Mouse (Mus musculus): ENCODE data around the gene Ebpl. TPM values are rescaled to one million over a fixed set of nuclear protein-coding genes. Genes with fewer than 3 reads are reported as not detected.

Ebpl gene
- total RNA-seq, 2 experiments from 2014 or later: 0.30 TPM; not detected in 1

Other genes starting within 250 kb of the Ebpl start
- 24.1 and 27.2 TPM in 2 replicates for gene Sacs, start 222.0 kb downstream of the Ebpl start, total RNA-seq (2015; ENCODE audit: low replicate concordance)
- 22.5 and 28.0 TPM in 2 replicates for gene Sacs, start 222.0 kb downstream of the Ebpl start, total RNA-seq (2017; ENCODE audit: low replicate concordance)
- gene Sgcg, start 101.9 kb downstream of the Ebpl start, total RNA-seq (2015; ENCODE audit: low replicate concordance): not detected in 2 replicates
- not detected in 2 replicates for gene Sgcg, start 101.9 kb downstream of the Ebpl start, total RNA-seq (2017; ENCODE audit: low replicate concordance)
- gene Arl11, start 50.7 kb downstream of the Ebpl start, total RNA-seq (2015; ENCODE audit: low replicate concordance): 4.0 and 4.2 TPM in 2 replicates
- gene Arl11, start 50.7 kb downstream of the Ebpl start, total RNA-seq (2017; ENCODE audit: low replicate concordance): 1.3 and 4.1 TPM in 2 replicates
- 52.3 and 53.7 TPM in 2 replicates for gene Kpna3, start 79.4 kb upstream of the Ebpl start, total RNA-seq (2015; ENCODE audit: low replicate concordance)
- 31.3 and 39.1 TPM in 2 replicates for gene Kpna3, start 79.4 kb upstream of the Ebpl start, total RNA-seq (2017; ENCODE audit: low replicate concordance)
- 1.4 TPM in 1 of 2 replicates, not detected in the other for gene Spryd7, start 196.4 kb upstream of the Ebpl start, total RNA-seq (2015; ENCODE audit: low replicate concordance)
- 0.77 and 3.3 TPM in 2 replicates for gene Spryd7, start 196.4 kb upstream of the Ebpl start, total RNA-seq (2017; ENCODE audit: low replicate concordance)
- gene Trim13, start 237.8 kb upstream of the Ebpl start, total RNA-seq (2015; ENCODE audit: low replicate concordance): 4.0 TPM in 1 of 2 replicates, not detected in the other
- gene Trim13, start 237.8 kb upstream of the Ebpl start, total RNA-seq (2017; ENCODE audit: low replicate concordance): 3.1 TPM in 1 of 2 replicates, not detected in the other
- not detected in 2 replicates for gene Kcnrg, start 247.0 kb upstream of the Ebpl start, total RNA-seq (2015; ENCODE audit: low replicate concordance)
- not detected in 2 replicates for gene Kcnrg, start 247.0 kb upstream of the Ebpl start, total RNA-seq (2017; ENCODE audit: low replicate concordance)